Mouse (Mus musculus) neural tube, embryonic 12.5 days (tissue): Measurements from ENCODE around the gene Ppp1r2. TPM values are rescaled to one million over a fixed set of nuclear protein-coding genes. Genes with fewer than 3 reads are reported as not detected.

Source experiments
- ATAC-seq: fragments of 200-750 bp; cut with Nextera tagmentation; 2 replicates; pipeline ENCODE4 v1.8.0; 2017; ENCODE audit warnings: low read depth, mild to moderate bottlenecking, moderate TSS enrichment, moderate library complexity; ENCODE audit not compliant: low FRiP score
- H3K27ac ChIP-seq: fragments of 300-500 bp; sonication (generic); 2 replicates; pipeline ENCODE4 v1.5.1; 2016
- H3K27me3 ChIP-seq: fragments of 300-500 bp; sonication (generic); replicated peaks from 2 replicates; pipeline ENCODE4 v1.6.1; 2016; ENCODE audit warnings: mild to moderate bottlenecking
- H3K36me3 ChIP-seq: fragments of 300-500 bp; sonication (generic); 2 replicates; pipeline ENCODE4 v1.6.1; 2016; ENCODE audit warnings: mild to moderate bottlenecking
- H3K4me1 ChIP-seq: fragments of 300-500 bp; sonication (generic); 2 replicates; pipeline ENCODE4 v1.6.1; 2016
- H3K4me2 ChIP-seq: fragments of 300-500 bp; sonication (generic); replicated peaks from 2 replicates; pipeline ENCODE4 v1.6.1; 2016; ENCODE audit warnings: mild to moderate bottlenecking
- H3K4me3 ChIP-seq: fragments of 300-500 bp; sonication (generic); 2 replicates; pipeline ENCODE4 v1.5.1; 2016
- H3K9ac ChIP-seq: fragments of 300-500 bp; sonication (generic); 2 replicates; pipeline ENCODE4 v1.6.1; 2016; ENCODE audit warnings: mild to moderate bottlenecking
- H3K9me3 ChIP-seq: fragments of 300-500 bp; sonication (generic); 2 replicates; pipeline ENCODE4 v1.6.1; 2016; ENCODE audit warnings: mild to moderate bottlenecking
- WGBS: fragments of 180-500 bp; shearing (Covaris S2); methylation state at CpG from one replicate; pipeline ENCODE4 v1.1.7; 2016; 5-methylcytosine and 5-hydroxymethylcytosine counted together
- polyA plus RNA-seq: library from polyadenylated mRNA; unstranded; fragments of >200 nt; fragmentation: Nextera tagmentation; extraction: Ambion mirVana; gene quantifications from 2 replicates; pipeline ENCODE4 v1.2.1, GENCODE M21; 2016

Ppp1r2 gene
- polyA plus RNA-seq, 1 experiment from 2014 or later, result 148 TPM

DNA sequence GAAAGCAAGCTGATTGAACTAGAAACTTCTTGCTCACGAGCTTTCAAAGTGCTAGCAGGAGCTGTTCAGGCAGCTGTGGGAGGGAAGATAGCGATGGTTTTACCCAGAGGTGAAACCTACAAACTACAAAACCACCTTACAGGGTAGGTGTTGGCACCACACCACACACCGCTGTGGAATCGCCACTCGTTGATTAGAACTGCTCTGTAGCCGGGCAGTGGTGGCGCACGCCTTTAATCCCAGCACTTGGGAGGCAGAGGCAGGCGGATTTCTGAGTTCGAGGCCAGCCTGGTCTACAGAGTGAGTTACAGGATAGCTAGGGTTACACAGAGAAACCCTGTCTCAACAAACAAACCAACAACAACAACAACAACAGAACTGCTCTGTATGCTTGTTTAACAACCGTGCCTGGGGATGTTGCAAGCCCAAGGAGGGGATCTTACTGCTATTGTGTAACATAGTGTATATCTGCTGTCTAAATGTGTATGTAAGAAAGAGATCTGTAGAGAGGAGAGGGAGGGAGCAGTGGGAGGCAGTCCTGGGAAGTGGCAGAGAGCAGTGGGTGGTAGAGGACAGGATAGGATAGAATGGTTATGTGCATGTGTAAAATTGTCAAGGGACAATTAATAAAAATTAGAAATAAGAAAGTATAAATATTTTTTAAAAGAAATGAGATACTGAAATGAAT is 11.9 kb upstream of the Ppp1r2 start:
- Histone ChIP-seq H3K27ac (no peak overlapping the region), H3K9ac (no peak overlapping the region), H3K4me3 (no peak overlapping the region), H3K4me2 (no peak overlapping the region), H3K4me1 (no peaks in the 10 kb centered on the region), H3K36me3 (no peaks in the 10 kb centered on the region), H3K9me3 (no peaks in the 10 kb centered on the region), H3K27me3 (no peaks in the 10 kb centered on the region)
- WGBS, result 95% methylated on average over 11 of the region's 11 CpGs
- ATAC-seq, result no peak

GRCm38 (mm10) chr16:31281981-31282380 is 6.9 kb upstream of the Ppp1r2 start:
- no peak overlapping the region for H3K9ac ChIP-seq
- H3K4me2 ChIP-seq, result no peak overlapping the region
- H3K27me3 ChIP-seq, result no peaks in the 10 kb centered on the region
- no peak overlapping the region for H3K4me3 ChIP-seq
- ATAC-seq, result no peak
- WGBS, result 89% methylated on average over 2 of the region's 2 CpGs
- no peaks in the 10 kb centered on the region for H3K9me3 ChIP-seq
- no peaks in the 10 kb centered on the region for H3K36me3 ChIP-seq
- no peaks in the 10 kb centered on the region for H3K4me1 ChIP-seq
- no peak overlapping the region for H3K27ac ChIP-seq

DNA sequence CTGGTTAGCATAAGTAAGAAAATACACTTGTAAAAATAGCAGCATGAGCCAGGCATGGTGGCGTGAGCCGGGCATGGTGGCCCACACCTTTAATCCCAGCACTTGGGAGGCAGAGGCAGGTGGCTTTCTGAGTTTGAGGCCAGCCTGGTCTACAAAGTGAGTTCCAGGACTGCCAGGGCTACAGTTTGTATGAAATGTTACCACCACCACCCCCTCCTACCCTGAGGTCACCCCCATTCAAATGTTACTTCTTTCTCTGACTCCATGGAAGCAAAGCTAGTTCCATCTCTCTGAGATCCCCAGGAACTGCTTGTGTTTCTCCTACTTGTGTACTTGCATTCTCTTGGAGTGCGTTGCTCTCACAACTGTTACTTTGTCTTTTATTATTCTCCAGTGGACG is 5.1 kb upstream of the Ppp1r2 start:
- H3K27me3 ChIP-seq, result no peaks in the 10 kb centered on the region
- ATAC-seq, result no peak
- H3K4me2 ChIP-seq, result no peak overlapping the region
- no peak overlapping the region for H3K4me3 ChIP-seq
- H3K27ac ChIP-seq, result no peak overlapping the region
- WGBS, result 82% methylated on average over 4 of the region's 4 CpGs
- H3K36me3 ChIP-seq, result no peaks in the 10 kb centered on the region
- H3K4me1 ChIP-seq, result no peaks in the 10 kb centered on the region
- no peaks in the 10 kb centered on the region for H3K9me3 ChIP-seq
- H3K9ac ChIP-seq, result no peak overlapping the region

GRCm38 (mm10) chr16:31278581-31278980 is 3.5 kb upstream of the Ppp1r2 start:
- ATAC-seq, result no peak
- Histone ChIP-seq H3K27me3 (no peaks in the 10 kb centered on the region), H3K27ac (no peak overlapping the region), H3K36me3 (no peaks in the 10 kb centered on the region), H3K4me2 (no peak overlapping the region), H3K9me3 (no peaks in the 10 kb centered on the region), H3K4me1 (peaks cover 6% of the 10 kb centered on the region; the same call in 1 of the 2 replicates), H3K9ac (no peak overlapping the region), H3K4me3 (no peak overlapping the region)
- 75% methylated on average over 6 of the region's 6 CpGs for WGBS

GRCm38 (mm10) chr16:31278081-31278480 is 3.0 kb upstream of the Ppp1r2 start:
- no peak for ATAC-seq
- H3K4me3 ChIP-seq, result no peak overlapping the region
- H3K4me2 ChIP-seq, result no peak overlapping the region
- no peaks in the 10 kb centered on the region for H3K36me3 ChIP-seq
- WGBS, result 74% methylated on average over 2 of the region's 2 CpGs
- H3K27me3 ChIP-seq, result no peaks in the 10 kb centered on the region
- no peaks in the 10 kb centered on the region for H3K9me3 ChIP-seq
- peaks cover 11% of the 10 kb centered on the region for H3K4me1 ChIP-seq
- no peak overlapping the region for H3K27ac ChIP-seq
- H3K9ac ChIP-seq, result no peak overlapping the region

DNA sequence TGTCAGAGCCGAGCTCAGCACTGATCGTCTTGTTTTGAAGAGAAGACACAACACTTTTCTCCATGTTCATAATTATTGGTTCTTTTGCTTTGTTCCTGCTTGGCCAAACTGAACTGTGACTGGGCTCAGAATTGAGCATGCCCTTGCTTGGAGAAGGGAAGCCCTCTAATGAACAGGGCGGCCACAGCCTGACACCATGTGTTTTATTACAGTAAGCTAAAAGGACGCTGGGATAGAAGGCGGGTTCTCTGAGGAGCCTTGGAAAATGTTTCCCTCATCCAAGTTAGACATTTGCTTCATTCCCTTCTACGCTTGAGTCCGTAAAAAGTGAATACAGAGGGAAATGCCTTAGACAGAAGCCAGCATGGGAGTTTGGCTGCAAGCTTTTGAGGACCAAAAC is 1.9 kb upstream of the Ppp1r2 start:
- WGBS, result 79% methylated on average over 7 of the region's 7 CpGs
- no peak overlapping the region for H3K9ac ChIP-seq
- H3K4me2 ChIP-seq, result no peak overlapping the region
- H3K27ac ChIP-seq, result no peak overlapping the region
- H3K36me3 ChIP-seq, result no peaks in the 10 kb centered on the region
- no peaks in the 10 kb centered on the region for H3K9me3 ChIP-seq
- H3K27me3 ChIP-seq, result no peaks in the 10 kb centered on the region
- no peak overlapping the region for H3K4me3 ChIP-seq
- peaks cover 21% of the 10 kb centered on the region for H3K4me1 ChIP-seq
- ATAC-seq, result no peak

DNA sequence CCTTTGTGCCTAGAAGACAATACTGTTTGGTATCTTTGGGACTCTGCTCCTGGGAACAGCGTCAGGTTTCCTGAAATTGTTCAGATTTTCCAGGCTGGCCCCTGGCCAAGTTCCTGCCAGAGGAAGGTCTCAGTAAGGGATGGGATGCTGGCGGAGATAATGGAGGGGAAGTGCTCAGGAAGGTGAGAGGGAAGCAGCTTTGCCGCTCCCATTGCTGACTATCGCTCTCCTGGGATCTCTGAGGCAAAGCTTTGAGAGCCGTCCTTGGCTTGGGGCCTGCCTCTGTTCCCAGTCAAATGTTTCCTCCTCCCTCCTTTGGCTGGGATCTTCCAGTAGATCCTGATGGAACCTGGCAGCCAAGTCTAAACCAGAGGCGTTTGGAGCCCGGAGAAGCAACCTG is 1.5 kb upstream of the Ppp1r2 start:
- Histone ChIP-seq H3K9me3 (no peaks in the 10 kb centered on the region), H3K36me3 (no peaks in the 10 kb centered on the region), H3K4me2 (no peak overlapping the region), H3K4me1 (peaks cover 21% of the 10 kb centered on the region), H3K4me3 (no peak overlapping the region), H3K27me3 (no peaks in the 10 kb centered on the region), H3K9ac (no peak overlapping the region), H3K27ac (no peak overlapping the region)
- WGBS, result 83% methylated on average over 7 of the region's 7 CpGs
- ATAC-seq, result no peak

DNA sequence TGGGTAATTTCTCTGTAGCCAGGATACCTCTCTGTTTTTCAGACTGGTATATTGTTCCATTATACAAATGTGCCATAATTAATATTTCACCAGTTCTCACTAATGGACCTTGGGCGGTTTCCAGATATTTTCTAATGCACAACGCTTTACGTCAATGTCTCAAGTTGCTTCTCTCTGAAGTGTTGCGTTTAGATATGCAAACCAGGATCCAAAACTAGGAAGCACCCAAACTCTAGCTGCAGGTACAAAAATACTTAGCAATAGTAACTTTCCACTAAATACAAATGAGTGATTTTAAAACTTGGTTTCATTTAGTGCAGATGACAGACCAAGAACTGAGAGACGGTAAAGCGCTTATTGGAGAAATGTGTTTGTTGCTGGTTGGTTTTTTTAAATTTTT is 993 bp downstream of the Ppp1r2 start:
- Histone ChIP-seq H3K27me3 (no peaks in the 10 kb centered on the region), H3K27ac (no peak overlapping the region), H3K9me3 (no peaks in the 10 kb centered on the region), H3K9ac (peak overlapping the region; percentile 98), H3K4me3 (peak overlapping the region; percentile 89), H3K4me2 (peak overlapping the region; percentile 73), H3K36me3 (no peaks in the 10 kb centered on the region), H3K4me1 (peaks cover 21% of the 10 kb centered on the region)
- WGBS, result 8% methylated on average over 6 of the region's 6 CpGs
- no peak for ATAC-seq

DNA sequence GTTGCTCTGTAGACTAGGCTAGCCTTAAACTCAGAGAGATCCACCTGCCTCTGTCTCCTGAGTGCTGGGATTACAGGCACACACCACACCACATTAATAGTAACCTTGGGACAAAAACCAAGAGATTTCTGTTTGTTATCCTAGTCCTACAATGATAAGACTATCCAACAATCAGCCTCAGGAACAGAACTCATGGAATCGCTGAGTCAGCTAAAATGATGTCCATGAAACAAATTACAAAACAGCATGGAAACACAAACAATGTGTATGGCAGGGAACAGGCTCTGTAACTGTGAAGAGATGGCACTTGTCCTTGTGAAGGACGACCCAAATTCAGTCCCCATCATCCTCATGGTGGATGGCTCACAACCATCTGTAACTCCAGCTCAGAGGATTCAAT is 8.4 kb downstream of the Ppp1r2 start:
- no peak for ATAC-seq
- H3K9me3 ChIP-seq, result no peaks in the 10 kb centered on the region
- WGBS, result 93% methylated on average over 2 of the region's 2 CpGs
- no peak overlapping the region for H3K4me3 ChIP-seq
- H3K4me2 ChIP-seq, result no peak overlapping the region
- H3K27ac ChIP-seq, result no peak overlapping the region
- H3K27me3 ChIP-seq, result no peaks in the 10 kb centered on the region
- peaks cover 6% of the 10 kb centered on the region; the same call in 1 of the 2 replicates for H3K36me3 ChIP-seq
- H3K4me1 ChIP-seq, result no peaks in the 10 kb centered on the region
- no peak overlapping the region for H3K9ac ChIP-seq

GRCm38 (mm10) chr16:31256151-31256550 is 18.9 kb downstream of the Ppp1r2 start:
- H3K36me3 ChIP-seq, result peaks cover 50% of the 10 kb centered on the region
- ATAC-seq, result no peak

GRCm38 (mm10) chr16:31255685-31256084 is 19.4 kb downstream of the Ppp1r2 start:
- Histone ChIP-seq H3K4me1 (no peaks in the 10 kb centered on the region), H3K4me2 (no peak overlapping the region), H3K27ac (no peak overlapping the region), H3K9me3 (no peaks in the 10 kb centered on the region), H3K36me3 (peaks cover 46% of the 10 kb centered on the region), H3K27me3 (no peaks in the 10 kb centered on the region), H3K9ac (no peak overlapping the region), H3K4me3 (no peak overlapping the region)
- 82% methylated on average over 3 of the region's 3 CpGs for WGBS
- no peak for ATAC-seq

More at GRCm38 (mm10) chr16:31256151-31256550, 18.9 kb downstream of the Ppp1r2 start:
- H3K4me2 ChIP-seq, result no peak overlapping the region
- no peak overlapping the region for H3K4me3 ChIP-seq
- no peaks in the 10 kb centered on the region for H3K27me3 ChIP-seq
- no peaks in the 10 kb centered on the region for H3K4me1 ChIP-seq
- H3K27ac ChIP-seq, result no peak overlapping the region
- 98% methylated on average over 2 of the region's 2 CpGs for WGBS
- no peak overlapping the region for H3K9ac ChIP-seq
- no peaks in the 10 kb centered on the region for H3K9me3 ChIP-seq

DNA sequence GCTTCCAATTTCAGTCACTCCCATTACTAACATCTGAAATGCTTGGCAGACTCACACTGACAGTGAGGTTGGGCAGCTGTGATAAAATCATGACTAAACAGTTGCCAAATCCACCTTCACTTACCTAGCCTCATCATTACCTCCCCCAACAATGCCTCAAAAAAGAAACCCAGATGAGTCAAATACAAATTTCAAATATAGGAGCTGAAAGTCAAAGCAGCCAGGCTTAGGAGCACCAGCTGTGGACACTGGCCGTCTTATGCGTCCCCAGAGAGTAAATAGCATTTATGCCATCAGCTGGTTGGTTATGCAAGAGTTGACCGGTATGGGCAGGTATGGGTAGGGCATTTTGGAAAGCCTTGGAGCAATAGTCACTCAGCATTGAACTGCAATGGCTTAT is 25.7 kb downstream of the Ppp1r2 start:
- H3K4me3 ChIP-seq, result no peak overlapping the region
- H3K4me2 ChIP-seq, result no peak overlapping the region
- H3K27ac ChIP-seq, result no peak overlapping the region
- no peak for ATAC-seq
- WGBS, result 81% methylated on average over 3 of the region's 3 CpGs
- no peaks in the 10 kb centered on the region for H3K4me1 ChIP-seq
- 0 out of 2 replicates have a peak, but pooled peaks cover 9% of the 10 kb centered on the region for H3K36me3 ChIP-seq
- no peaks in the 10 kb centered on the region for H3K27me3 ChIP-seq
- no peak overlapping the region for H3K9ac ChIP-seq
- no peaks in the 10 kb centered on the region for H3K9me3 ChIP-seq

DNA sequence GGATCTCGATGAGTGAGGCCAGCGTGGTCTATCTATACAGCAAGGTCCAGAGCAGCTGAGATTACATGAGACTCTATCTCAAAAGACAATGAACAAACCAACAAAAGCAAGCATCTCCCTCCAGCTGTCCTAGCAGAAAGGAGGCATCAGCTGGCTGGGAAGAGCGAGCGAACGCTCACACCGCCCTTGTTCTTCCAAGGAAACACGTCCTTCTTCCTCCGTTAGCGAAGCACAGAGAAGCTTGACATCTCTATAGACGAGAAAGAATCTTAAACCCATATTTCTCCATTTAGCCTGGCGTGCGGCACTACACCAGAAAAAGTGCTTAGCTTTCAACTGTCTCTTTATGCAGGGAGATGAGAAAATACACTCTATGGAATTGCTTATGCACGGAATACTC is 26.4 kb downstream of the Ppp1r2 start:
- H3K4me1 ChIP-seq, result no peaks in the 10 kb centered on the region
- 0 out of 2 replicates have a peak, but pooled peaks cover 9% of the 10 kb centered on the region for H3K36me3 ChIP-seq
- no peak overlapping the region for H3K9ac ChIP-seq
- no peak overlapping the region for H3K27ac ChIP-seq
- no peak overlapping the region for H3K4me3 ChIP-seq
- 83% methylated on average over 13 of the region's 13 CpGs for WGBS
- H3K9me3 ChIP-seq, result no peaks in the 10 kb centered on the region
- H3K4me2 ChIP-seq, result no peak overlapping the region
- no peaks in the 10 kb centered on the region for H3K27me3 ChIP-seq
- no peak for ATAC-seq
